Mouse (Mus musculus) cerebellum, adult 2 months (tissue): Measurements from ENCODE around the gene Baiap2. TPM values are rescaled to one million over a fixed set of nuclear protein-coding genes. Genes with fewer than 3 reads are reported as not detected.

Source experiments
- DNase-seq, 2 experiments: peaks; one replicate each; pipeline ENCODE4 v3.0.0; 2021
- H3K27ac ChIP-seq: fragments of 200-500 bp; 2 replicates; pipeline ENCODE4 v1.5.1; 2012; ENCODE audit warnings: low read length, control low read depth, inconsistent platforms; ENCODE audit not compliant: insufficient read depth
- H3K27me3 ChIP-seq: fragments of 200-500 bp; 2 replicates; pipeline ENCODE4 v1.6.1; 2012; ENCODE audit warnings: inconsistent platforms, mild to moderate bottlenecking, low read length, moderate library complexity; ENCODE audit not compliant: control insufficient read depth, insufficient read depth
- H3K4me1 ChIP-seq: fragments of 200-500 bp; 2 replicates; pipeline ENCODE4 v1.6.1; 2011; ENCODE audit warnings: low read length; ENCODE audit not compliant: control insufficient read depth, insufficient read depth
- H3K4me3 ChIP-seq: fragments of 200-500 bp; replicated peaks from 2 replicates; pipeline ENCODE3; 2011; ENCODE audit warnings: mild to moderate bottlenecking, low read depth, low read length, control low read depth; ENCODE audit not compliant: insufficient read depth
- CTCF ChIP-seq: fragments of 200-500 bp; IDR thresholded peaks from 2 replicates; pipeline ENCODE4 v1.5.1; 2011; ENCODE audit warnings: low read depth, mild to moderate bottlenecking, control low read depth, low read length, moderate library complexity, borderline replicate concordance; ENCODE audit not compliant: insufficient read depth
- POLR2A ChIP-seq: fragments of 200-500 bp; IDR thresholded peaks from 2 replicates; pipeline ENCODE4 v1.6.1; 2011; ENCODE audit warnings: low read length, control low read depth, borderline replicate concordance; ENCODE audit not compliant: insufficient read depth
- WGBS: fragments of 180-500 bp; shearing (Covaris S2); methylation state at CpG from one replicate; pipeline ENCODE4 v1.1.7; 2018; 5-methylcytosine and 5-hydroxymethylcytosine counted together
- polyA plus RNA-seq: library from polyadenylated mRNA; depleted of rRNA; stranded (reverse); fragments of >200 nt; gene quantifications from 2 replicates; pipeline ENCODE4 v1.2.3, GENCODE M21; 2012; rRNA removed

Baiap2 gene
- 116 and 141 TPM in 2 replicates for polyA plus RNA-seq

DNA sequence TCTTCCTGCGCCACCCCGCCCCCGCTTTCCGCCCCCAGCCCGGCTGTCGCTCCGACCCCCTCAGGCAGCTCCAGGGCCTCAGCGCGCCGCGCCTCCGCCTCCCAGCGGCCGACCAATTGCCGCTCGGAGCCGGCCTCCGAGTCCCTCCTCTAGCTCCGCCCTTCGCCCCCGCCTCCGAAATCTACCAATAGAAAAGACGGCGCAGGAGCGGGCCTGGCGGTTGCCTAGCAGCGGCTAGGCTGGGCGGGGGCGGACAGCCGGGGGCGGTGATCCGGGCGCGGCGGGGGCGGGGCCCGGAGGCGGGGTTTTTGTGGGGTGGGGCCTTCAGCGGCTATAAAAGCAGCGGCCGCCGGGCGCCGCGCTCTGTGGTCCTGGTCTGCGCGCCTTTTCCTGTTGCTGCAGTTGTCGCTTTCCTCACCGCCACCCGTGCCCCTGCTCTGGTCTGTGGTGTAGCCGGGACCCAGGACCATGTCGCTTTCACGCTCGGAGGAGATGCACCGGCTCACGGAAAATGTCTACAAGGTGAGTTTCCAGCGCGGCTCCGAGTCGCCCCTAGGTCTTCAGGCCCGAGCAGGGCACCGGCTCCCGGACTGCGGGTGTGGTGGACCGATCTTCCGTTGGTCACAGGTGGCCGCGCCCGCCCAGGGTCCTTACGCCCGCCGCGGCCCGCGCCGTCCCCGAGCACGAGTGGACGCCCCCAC is at the start of gene Baiap2:
Gene Baiap2 (plus strand): TSS at position 37 of the 701 bp plus-strand sequence.
- H3K27ac ChIP-seq, result peak within 1 kb of the TSS; percentile 69
- peak; percentile 99 for TF ChIP-seq POLR2A
- no peak for TF ChIP-seq CTCF
- peaks cover 36% of the 10 kb centered on the region for H3K4me1 ChIP-seq
- H3K4me3 ChIP-seq, result peak within 1 kb of the TSS; percentile 94
- no peaks in the 10 kb centered on the region for H3K27me3 ChIP-seq
- WGBS, result 1% methylated on average over 79 of the region's 79 CpGs
- DNase-seq, result peak; percentile 98 to 99

DNA sequence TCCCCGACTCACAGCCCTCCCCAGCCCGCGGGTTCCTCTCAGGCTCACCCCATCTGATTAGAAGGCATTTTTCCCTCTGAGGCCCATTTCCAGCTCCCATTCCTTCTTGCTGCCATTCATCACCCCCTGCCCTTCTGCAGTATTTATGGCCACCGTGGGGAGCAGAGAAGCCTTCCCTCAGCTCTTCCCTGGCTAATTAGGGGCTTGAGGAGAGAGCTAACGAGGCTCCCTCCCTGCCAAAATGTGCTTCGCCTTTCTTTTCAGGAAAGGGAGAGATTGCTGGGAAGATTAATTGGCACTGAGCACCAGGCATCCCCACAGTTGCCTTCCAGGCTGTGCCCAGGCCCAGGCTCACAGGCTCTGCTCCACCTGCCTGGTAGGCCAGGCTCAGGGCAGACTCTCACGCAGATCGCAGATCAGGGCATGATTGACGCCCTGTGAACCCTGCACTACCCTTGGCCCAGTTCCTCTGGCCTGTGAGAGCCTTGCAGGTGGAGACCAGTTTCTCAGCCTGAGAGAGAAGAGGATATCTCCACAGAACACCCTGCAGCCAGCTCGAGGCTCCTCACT is 48.8 kb upstream of the Baiap2 start:
- Histone ChIP-seq H3K4me3 (no peak overlapping the region), H3K4me1 (peaks cover 23% of the 10 kb centered on the region), H3K27ac (no peak overlapping the region), H3K27me3 (no peaks in the 10 kb centered on the region)
- WGBS, result 61% methylated on average over 10 of the region's 10 CpGs
- DNase-seq, result no peak
- no peak for TF ChIP-seq CTCF
- no peak for TF ChIP-seq POLR2A

DNA sequence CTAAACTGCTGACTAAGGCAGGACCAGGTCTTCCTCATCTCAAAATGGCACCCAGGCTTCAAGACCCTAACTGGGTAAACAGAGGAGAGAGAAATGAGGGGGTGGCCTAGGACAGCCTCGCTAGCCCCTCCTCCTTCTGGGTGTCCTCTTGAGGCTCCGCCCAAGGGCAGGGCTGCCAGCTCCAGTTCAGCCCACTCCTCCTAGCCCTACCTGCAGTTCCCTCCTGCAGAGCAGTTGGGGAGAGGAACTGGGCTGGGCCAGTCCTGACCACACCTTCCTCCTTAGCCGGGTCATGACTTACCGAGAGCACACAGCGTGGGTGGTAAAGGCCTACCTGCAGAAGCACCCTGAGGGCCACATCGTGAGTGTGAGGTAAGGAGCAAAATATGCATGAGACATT is 47.9 kb upstream of the Baiap2 start:
- TF ChIP-seq CTCF, result no peak
- DNase-seq, result no peak
- H3K27ac ChIP-seq, result no peak overlapping the region
- no peak overlapping the region for H3K4me3 ChIP-seq
- H3K4me1 ChIP-seq, result peaks cover 23% of the 10 kb centered on the region
- no peaks in the 10 kb centered on the region for H3K27me3 ChIP-seq
- WGBS, result 80% methylated on average over 6 of the region's 6 CpGs

DNA sequence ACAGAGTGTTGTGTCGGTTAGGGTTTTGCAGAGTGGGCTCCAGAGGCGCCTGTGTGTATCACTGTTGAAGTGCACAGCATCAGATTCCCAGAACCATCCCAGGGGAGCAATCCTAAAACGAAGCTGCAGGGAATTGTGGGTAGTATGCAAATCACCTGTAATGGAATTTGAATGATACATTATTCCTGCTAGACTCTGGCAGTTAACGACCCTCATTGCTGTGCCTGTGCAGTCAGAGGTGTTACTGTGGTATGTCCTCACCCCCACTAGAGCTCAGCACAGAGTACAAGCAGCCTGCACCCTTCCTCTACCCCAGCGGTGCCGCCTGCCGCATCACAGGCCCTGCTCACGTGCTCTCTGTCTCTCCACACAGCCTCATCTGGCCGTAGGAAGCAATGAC is 45.5 kb upstream of the Baiap2 start:
- WGBS, result 85% methylated on average over 9 of the region's 9 CpGs
- peaks cover 11% of the 10 kb centered on the region for H3K4me1 ChIP-seq
- DNase-seq, result no peak
- no peak overlapping the region for H3K4me3 ChIP-seq
- H3K27me3 ChIP-seq, result no peaks in the 10 kb centered on the region
- TF ChIP-seq CTCF (no peak), POLR2A (no peak)
- H3K27ac ChIP-seq, result no peak overlapping the region

DNA sequence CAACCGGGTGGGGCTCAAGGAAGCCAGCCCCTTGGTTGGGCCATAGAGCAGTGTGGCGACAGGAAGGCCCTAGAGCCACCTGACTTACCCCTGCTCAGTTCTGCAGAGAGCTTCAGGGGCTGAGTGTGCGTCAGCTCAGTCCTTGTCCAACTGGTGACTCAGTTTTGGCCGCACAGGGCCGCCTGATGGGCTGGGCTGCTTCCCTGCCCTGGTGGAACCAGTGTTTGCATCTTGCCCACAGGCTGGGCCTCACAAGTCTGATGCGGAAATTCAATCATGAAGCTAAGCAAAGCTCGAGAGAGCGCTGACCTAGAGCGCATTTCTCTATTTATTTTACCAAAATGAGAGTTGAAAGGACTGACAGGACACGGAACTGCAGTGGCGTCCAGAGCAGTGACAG is 43.6 kb upstream of the Baiap2 start:
- Histone ChIP-seq H3K27ac (no peak overlapping the region), H3K4me1 (0 out of 2 replicates have a peak, but pooled peaks cover 2% of the 10 kb centered on the region), H3K4me3 (no peak overlapping the region), H3K27me3 (no peaks in the 10 kb centered on the region)
- no peak for TF ChIP-seq CTCF
- DNase-seq, result no peak
- 81% methylated on average over 11 of the region's 11 CpGs for WGBS

DNA sequence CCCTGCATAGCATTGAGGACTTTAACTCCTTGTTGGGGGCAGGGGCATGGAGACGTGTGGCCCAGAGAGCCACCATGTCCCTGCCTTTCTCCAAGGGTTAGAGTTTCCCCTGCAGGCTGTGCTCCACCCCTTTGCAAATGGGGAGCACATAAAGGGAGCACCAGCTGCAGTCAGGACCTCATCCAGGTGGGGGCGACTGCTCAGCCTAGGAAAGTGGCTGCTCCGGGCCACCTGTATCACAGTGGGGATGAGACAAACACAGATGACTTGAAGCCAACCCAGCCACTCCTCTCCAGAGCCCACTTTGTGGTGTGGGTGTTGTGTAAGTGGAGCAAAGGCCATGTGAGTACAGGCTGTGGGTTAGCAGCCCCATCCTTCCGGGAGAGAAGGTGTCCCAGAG is 41.4 kb upstream of the Baiap2 start:
- H3K27me3 ChIP-seq, result no peaks in the 10 kb centered on the region
- DNase-seq, result no peak
- WGBS, result 67% methylated on average over 4 of the region's 4 CpGs
- no peak for TF ChIP-seq CTCF
- no peak for TF ChIP-seq POLR2A
- peaks cover 12% of the 10 kb centered on the region for H3K4me1 ChIP-seq
- H3K4me3 ChIP-seq, result no peak overlapping the region
- no peak overlapping the region for H3K27ac ChIP-seq

DNA sequence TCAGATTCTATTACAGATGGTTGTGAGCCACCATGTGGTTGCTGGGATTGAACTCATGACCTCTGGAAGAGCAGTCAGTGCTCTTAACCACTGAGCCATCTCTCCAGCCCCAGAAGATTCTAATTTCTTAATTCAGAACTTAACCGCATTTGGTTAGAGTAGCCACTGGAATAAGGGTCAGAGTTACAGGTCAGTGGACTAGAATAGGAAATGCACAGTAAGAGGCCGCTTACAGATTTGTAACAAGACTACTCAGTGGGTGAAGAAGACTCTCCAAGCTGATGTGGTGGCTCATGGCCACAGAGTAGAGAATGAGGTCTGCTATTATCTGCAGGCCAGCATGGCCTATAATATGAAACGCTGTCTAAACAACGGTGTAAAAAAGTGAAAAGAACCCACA is 39.7 kb upstream of the Baiap2 start:
- peaks cover 27% of the 10 kb centered on the region for H3K4me1 ChIP-seq
- no peak for TF ChIP-seq POLR2A
- no peak for TF ChIP-seq CTCF
- no peak for DNase-seq
- H3K4me3 ChIP-seq, result no peak overlapping the region
- H3K27ac ChIP-seq, result no peak overlapping the region
- no peaks in the 10 kb centered on the region for H3K27me3 ChIP-seq
- WGBS, result 66% methylated on average over 4 of the region's 4 CpGs

DNA sequence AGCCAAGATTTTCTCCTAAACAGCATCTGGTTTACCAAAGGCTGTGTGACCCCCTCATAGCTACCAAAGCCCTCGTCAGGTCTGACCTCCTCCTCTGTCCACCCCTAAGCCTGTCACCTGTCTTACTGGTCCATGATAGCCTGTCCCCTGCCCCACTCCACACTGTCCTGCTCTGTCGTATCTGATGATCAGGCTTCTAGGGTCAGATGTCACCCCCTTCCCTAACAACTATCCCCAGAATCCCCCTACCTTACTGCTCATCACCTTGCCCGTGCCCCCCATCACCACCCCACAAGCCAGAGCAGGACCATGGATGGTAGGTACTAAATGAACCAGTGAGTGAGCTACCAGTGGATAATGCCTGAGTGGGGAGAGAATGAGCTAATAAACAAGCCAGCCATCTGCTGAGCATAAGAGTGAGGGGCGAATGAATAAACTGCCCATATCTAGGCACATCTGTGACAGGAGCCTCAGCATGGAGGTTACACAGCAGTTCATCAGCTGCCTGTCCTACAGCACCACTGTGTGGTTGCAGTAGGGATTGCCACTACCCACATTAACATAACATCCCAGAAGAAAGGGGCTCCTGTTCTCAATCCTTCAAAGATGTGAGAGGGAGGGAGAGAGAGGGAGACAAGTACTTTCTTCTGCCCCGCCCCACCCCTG is 37.8 kb upstream of the Baiap2 start:
- peak; percentile 72 to 78 for DNase-seq
- Histone ChIP-seq H3K27me3 (no peaks in the 10 kb centered on the region), H3K4me3 (no peak overlapping the region), H3K27ac (no peak overlapping the region), H3K4me1 (peaks cover 32% of the 10 kb centered on the region)
- no peak for TF ChIP-seq POLR2A
- peak; percentile 99 for TF ChIP-seq CTCF
- WGBS, result 32% methylated on average over 5 of the region's 5 CpGs
